Mouse (Mus musculus) lung, embryonic 14.5 days (tissue): ENCODE measurements around the gene Dntt. TPM values are rescaled to one million over a fixed set of nuclear protein-coding genes. Genes with fewer than 3 reads are reported as not detected.

Source experiments
- ATAC-seq: fragments of 200-750 bp; cut with Nextera tagmentation; 2 replicates; pipeline ENCODE4 v1.8.0; 2017; ENCODE audit warnings: mild to moderate bottlenecking, moderate TSS enrichment, moderate library complexity; ENCODE audit not compliant: insufficient read depth
- DNase-seq: peaks from one replicate; pipeline ENCODE4 v3.0.0-alpha.2; 2015
- H3K27ac ChIP-seq: fragments of 300-500 bp; sonication (generic); 2 replicates; pipeline ENCODE4 v1.5.1; 2014; ENCODE audit warnings: low read depth, mild to moderate bottlenecking, moderate library complexity
- H3K27me3 ChIP-seq: fragments of 300-500 bp; sonication (generic); 2 replicates; pipeline ENCODE4 v1.6.1; 2014; ENCODE audit warnings: low read length, control low read depth; ENCODE audit not compliant: insufficient read depth
- H3K36me3 ChIP-seq: fragments of 300-500 bp; sonication (generic); 2 replicates; pipeline ENCODE4 v1.6.1; 2014; ENCODE audit warnings: control low read depth; ENCODE audit not compliant: insufficient read depth
- H3K4me1 ChIP-seq: fragments of 300-500 bp; sonication (generic); 2 replicates; pipeline ENCODE4 v1.6.1; 2014; ENCODE audit warnings: antibody characterized with exemption, control low read depth; ENCODE audit not compliant: insufficient read depth
- H3K4me2 ChIP-seq: fragments of 300-500 bp; sonication (generic); 2 replicates; pipeline ENCODE4 v1.6.1; 2014; ENCODE audit warnings: mild to moderate bottlenecking
- H3K4me3 ChIP-seq: fragments of 300-500 bp; sonication (generic); 2 replicates; pipeline ENCODE4 v1.5.1; 2014; ENCODE audit warnings: low read depth, low read length
- H3K9ac ChIP-seq: fragments of 300-500 bp; sonication (generic); 2 replicates; pipeline ENCODE4 v1.6.1; 2014
- H3K9me3 ChIP-seq: fragments of 300-500 bp; sonication (generic); 2 replicates; pipeline ENCODE4 v1.6.1; 2016; ENCODE audit warnings: low read depth, low read length, control low read depth
- CTCF ChIP-seq: IDR thresholded peaks from 2 replicates; pipeline ENCODE4 v1.5.1; 2016; ENCODE audit warnings: antibody characterized with exemption, low read depth
- WGBS: fragments of 180-500 bp; shearing (Covaris S2); extraction: QIAGEN DNeasy Blood & Tissue Kit; methylation state at CpG from one replicate; pipeline ENCODE4 v1.1.7; 2014; 5-methylcytosine and 5-hydroxymethylcytosine counted together
- polyA plus RNA-seq: library from polyadenylated mRNA; unstranded; fragments of >200 nt; fragmentation: Nextera tagmentation; extraction: Ambion mirVana; gene quantifications from 2 replicates; pipeline ENCODE4 v1.2.1, GENCODE M21; 2014

The Dntt gene
- polyA plus RNA-seq: 0.18 TPM in 1 of 2 replicates, not detected in the other

GRCm38 (mm10) chr19:41029219-41029618 is at the start of gene Dntt:
TSS of gene Dntt (plus strand) at chr19:41029275.
- Histone ChIP-seq H3K27ac (no peak within 1 kb of the TSS), H3K9ac (no peak within 1 kb of the TSS), H3K4me3 (no peak within 1 kb of the TSS), H3K9me3 (no peaks in the 10 kb centered on the region), H3K4me1 (no peaks in the 10 kb centered on the region), H3K36me3 (no peaks in the 10 kb centered on the region), H3K27me3 (no peaks in the 10 kb centered on the region), H3K4me2 (no peak within 1 kb of the TSS)
- no peak for TF ChIP-seq CTCF
- WGBS: 80% methylated on average over 6 of the region's 6 CpGs
- DNase-seq (no peak), ATAC-seq (no peak)

- no peak for TF ChIP-seq CTCF
- ATAC-seq: no peak
These were observed 48.4 kb upstream of the Dntt start for GRCm38 (mm10) chr19:40980671-40981070.

GRCm38 (mm10) chr19:40984536-40984935 is 44.5 kb upstream of the Dntt start:
- no peaks in the 10 kb centered on the region for H3K4me1 ChIP-seq
- ATAC-seq: no peak
- H3K27me3 ChIP-seq: no peaks in the 10 kb centered on the region
- no peak for TF ChIP-seq CTCF
- H3K36me3 ChIP-seq: no peaks in the 10 kb centered on the region
- WGBS: 87% methylated on average over 1 of the region's 1 CpGs
- H3K4me3 ChIP-seq: no peak overlapping the region
- no peaks in the 10 kb centered on the region for H3K9me3 ChIP-seq
- no peak overlapping the region for H3K9ac ChIP-seq
- no peak overlapping the region for H3K27ac ChIP-seq
- H3K4me2 ChIP-seq: no peak overlapping the region
- DNase-seq: no peak

More at GRCm38 (mm10) chr19:40980671-40981070, 48.4 kb upstream of the Dntt start:
- H3K4me1 ChIP-seq: no peaks in the 10 kb centered on the region
- no peak overlapping the region for H3K9ac ChIP-seq
- H3K27me3 ChIP-seq: no peaks in the 10 kb centered on the region
- no peaks in the 10 kb centered on the region for H3K9me3 ChIP-seq
- DNase-seq: no peak
- no peak overlapping the region for H3K4me2 ChIP-seq
- 78% methylated on average over 5 of the region's 5 CpGs for WGBS
- H3K27ac ChIP-seq: no peak overlapping the region
- no peak overlapping the region for H3K4me3 ChIP-seq
- no peaks in the 10 kb centered on the region for H3K36me3 ChIP-seq

- no peaks in the 10 kb centered on the region for H3K9me3 ChIP-seq
These were observed 40.2 kb upstream of the Dntt start for GRCm38 (mm10) chr19:40988856-40989255.

GRCm38 (mm10) chr19:40989961-40990600 is 39.0 kb upstream of the Dntt start:
- H3K9ac ChIP-seq: no peak overlapping the region
- ATAC-seq (no peak), DNase-seq (no peak)
- H3K4me2 ChIP-seq: no peak overlapping the region
- no peaks in the 10 kb centered on the region for H3K4me1 ChIP-seq
- H3K27ac ChIP-seq: no peak overlapping the region
- H3K9me3 ChIP-seq: no peaks in the 10 kb centered on the region
- WGBS: 79% methylated on average over 9 of the region's 9 CpGs
- no peak overlapping the region for H3K4me3 ChIP-seq
- no peak for TF ChIP-seq CTCF
- H3K27me3 ChIP-seq: no peaks in the 10 kb centered on the region
- H3K36me3 ChIP-seq: no peaks in the 10 kb centered on the region

More at GRCm38 (mm10) chr19:40988856-40989255, 40.2 kb upstream of the Dntt start:
- Histone ChIP-seq H3K27ac (no peak overlapping the region), H3K4me3 (no peak overlapping the region), H3K4me2 (no peak overlapping the region), H3K4me1 (no peaks in the 10 kb centered on the region), H3K9ac (no peak overlapping the region), H3K27me3 (no peaks in the 10 kb centered on the region), H3K36me3 (no peaks in the 10 kb centered on the region)
- ATAC-seq (no peak), DNase-seq (no peak)
- no peak for TF ChIP-seq CTCF
- 65% methylated on average over 5 of the region's 5 CpGs for WGBS

- H3K9ac ChIP-seq: no peak overlapping the region
- H3K4me1 ChIP-seq: no peaks in the 10 kb centered on the region
- WGBS: 86% methylated on average over 17 of the region's 17 CpGs
- no peak overlapping the region for H3K27ac ChIP-seq
- no peak for TF ChIP-seq CTCF
- H3K4me3 ChIP-seq: no peak overlapping the region
- H3K4me2 ChIP-seq: no peak overlapping the region
- no peaks in the 10 kb centered on the region for H3K27me3 ChIP-seq
- ATAC-seq: no peak
- no peak for DNase-seq
- H3K9me3 ChIP-seq: no peaks in the 10 kb centered on the region
- H3K36me3 ChIP-seq: no peaks in the 10 kb centered on the region
These were observed 38.2 kb upstream of the Dntt start for GRCm38 (mm10) chr19:40990781-40991343.

GRCm38 (mm10) chr19:40991626-40992025 is 37.4 kb upstream of the Dntt start:
- no peak for TF ChIP-seq CTCF
- DNase-seq (no peak), ATAC-seq (no peak)
- Histone ChIP-seq H3K27me3 (no peaks in the 10 kb centered on the region), H3K9me3 (no peaks in the 10 kb centered on the region), H3K27ac (no peak overlapping the region), H3K4me3 (no peak overlapping the region), H3K9ac (no peak overlapping the region), H3K4me1 (no peaks in the 10 kb centered on the region), H3K4me2 (no peak overlapping the region), H3K36me3 (no peaks in the 10 kb centered on the region)
- 76% methylated on average over 7 of the region's 7 CpGs for WGBS
